Mouse (Mus musculus) hindbrain, postnatal 0 days (tissue): ENCODE data around the gene Lingo2. TPM values are rescaled to one million over a fixed set of nuclear protein-coding genes. Genes with fewer than 3 reads are reported as not detected.

Experiments used
- ATAC-seq: fragments of 200-750 bp; cut with Nextera tagmentation; 2 replicates; pipeline ENCODE4 v1.8.0; 2017; ENCODE audit warnings: mild to moderate bottlenecking, moderate TSS enrichment, moderate library complexity
- DNase-seq: peaks from one replicate; pipeline ENCODE4 v3.0.0-alpha.2; 2015; ENCODE audit warnings: low spot score
- H3K27ac ChIP-seq: fragments of 300-500 bp; sonication (generic); 2 replicates; pipeline ENCODE4 v1.5.1; 2014; ENCODE audit warnings: mild to moderate bottlenecking
- H3K27me3 ChIP-seq: fragments of 300-500 bp; sonication (generic); 2 replicates; pipeline ENCODE4 v1.6.1; 2014; ENCODE audit warnings: low read length, mixed read lengths; ENCODE audit not compliant: insufficient read depth
- H3K36me3 ChIP-seq: fragments of 300-500 bp; sonication (generic); 2 replicates; pipeline ENCODE4 v1.6.1; 2014; ENCODE audit warnings: low read length, mixed read lengths; ENCODE audit not compliant: insufficient read depth
- H3K4me1 ChIP-seq: fragments of 300-500 bp; sonication (generic); 2 replicates; pipeline ENCODE4 v1.6.1; 2014; ENCODE audit warnings: antibody characterized with exemption, low read length, mixed read lengths; ENCODE audit not compliant: insufficient read depth
- H3K4me2 ChIP-seq: fragments of 300-500 bp; sonication (generic); 2 replicates; pipeline ENCODE4 v1.6.1; 2014; ENCODE audit warnings: low read depth, mild to moderate bottlenecking, low read length, moderate library complexity, mixed read lengths
- H3K4me3 ChIP-seq: fragments of 300-500 bp; sonication (generic); 2 replicates; pipeline ENCODE4 v1.5.1; 2014; ENCODE audit warnings: low read length
- H3K9ac ChIP-seq: fragments of 300-500 bp; sonication (generic); replicated peaks from 2 replicates; pipeline ENCODE4 v1.6.1; 2014; ENCODE audit warnings: mild to moderate bottlenecking, low read length, moderate library complexity, mixed read lengths
- H3K9me3 ChIP-seq: fragments of 300-500 bp; sonication (generic); 2 replicates; pipeline ENCODE4 v1.6.1; 2016; ENCODE audit warnings: low read length, mixed read lengths
- CTCF ChIP-seq: IDR thresholded peaks from 2 replicates; pipeline ENCODE4 v1.5.1; 2016; ENCODE audit warnings: antibody characterized with exemption, control low read depth, low read depth
- WGBS: fragments of 180-500 bp; shearing (Covaris S2); extraction: QIAGEN DNeasy Blood & Tissue Kit; methylation state at CpG from one replicate; pipeline ENCODE4 v1.1.7; 2014; 5-methylcytosine and 5-hydroxymethylcytosine counted together
- polyA plus RNA-seq: library from polyadenylated mRNA; unstranded; fragments of >200 nt; fragmentation: Nextera tagmentation; extraction: Ambion mirVana; gene quantifications from 2 replicates; pipeline ENCODE4 v1.2.1, GENCODE M21; 2015
- total RNA-seq: library from RNA; depleted of rRNA; stranded (reverse); fragments of >200 nt; gene quantifications from 2 replicates; pipeline ENCODE4 v1.2.3, GENCODE M21; 2014; rRNA removed

Gene Lingo2
- total RNA-seq (38.4 and 43.6 TPM in 2 replicates), polyA plus RNA-seq (42.8 and 44.5 TPM in 2 replicates)

DNA sequence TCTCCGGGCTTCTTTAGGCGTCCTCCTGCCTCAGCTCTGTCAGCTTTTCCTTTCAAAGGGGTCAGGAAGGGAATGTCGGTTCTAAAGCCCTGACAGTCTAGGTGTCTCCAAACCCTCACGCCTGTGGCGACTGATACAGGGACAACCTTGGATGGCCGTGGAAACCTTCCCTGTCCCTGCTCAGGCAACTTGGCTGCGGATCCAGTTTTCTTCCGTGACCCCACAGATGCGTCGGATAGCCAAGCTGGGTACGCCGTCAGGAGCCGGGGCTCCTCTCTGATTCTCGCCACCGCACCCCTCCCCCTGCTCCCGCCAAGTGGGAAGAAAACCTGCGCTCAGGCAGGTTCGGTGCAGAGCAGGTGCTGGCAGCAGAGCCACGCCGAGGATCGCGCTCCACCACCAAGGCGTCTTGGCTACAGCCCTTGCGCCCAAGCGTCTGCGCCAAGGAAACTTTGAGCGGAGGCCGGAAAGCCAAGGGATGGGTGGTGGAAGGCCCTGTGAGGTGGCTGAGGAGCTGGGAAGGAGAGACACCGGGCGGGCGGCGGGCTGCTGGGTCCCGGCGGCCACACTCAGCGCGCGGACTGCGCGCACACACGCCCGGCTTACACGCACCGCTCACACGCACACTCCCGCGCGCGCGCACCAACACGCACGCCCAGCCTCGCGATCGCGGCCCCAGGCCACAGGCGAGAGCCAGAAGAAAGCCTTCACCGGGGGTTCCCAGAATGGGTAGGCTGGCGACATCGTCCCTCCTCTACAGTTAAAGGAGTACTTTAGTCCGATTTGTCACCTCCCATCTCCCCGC is at the start of gene Lingo2:
Gene Lingo2 (minus strand): TSS at position 598 of the 805 bp plus-strand sequence.
- WGBS, result under 1% methylated on average over 59 of the region's 61 CpGs
- Histone ChIP-seq H3K27me3 (no peaks in the 10 kb centered on the region), H3K27ac (peak within 1 kb of the TSS; percentile 64; the same call in 1 of the 2 replicates), H3K36me3 (no peaks in the 10 kb centered on the region), H3K4me1 (0 out of 2 replicates have a peak, but pooled peaks cover 3% of the 10 kb centered on the region), H3K4me3 (peak within 1 kb of the TSS; percentile 64), H3K9me3 (no peaks in the 10 kb centered on the region), H3K4me2 (peak within 1 kb of the TSS; percentile 91), H3K9ac (peak within 1 kb of the TSS; percentile 61)
- ATAC-seq (peak; percentile 61), DNase-seq (peak; percentile 70)
- TF ChIP-seq CTCF, result no peak

- Histone ChIP-seq H3K4me3 (no peak overlapping the region), H3K36me3 (no peaks in the 10 kb centered on the region), H3K9me3 (no peaks in the 10 kb centered on the region), H3K27me3 (no peaks in the 10 kb centered on the region), H3K4me2 (no peak overlapping the region), H3K4me1 (no peaks in the 10 kb centered on the region), H3K9ac (no peak overlapping the region), H3K27ac (no peak overlapping the region)
- WGBS, result 85% methylated on average over 4 of the region's 4 CpGs
- ATAC-seq (no peak), DNase-seq (no peak)
- TF ChIP-seq CTCF, result no peak
Measured at GRCm38 (mm10) chr4:36973358-36973757, 21.8 kb upstream of the Lingo2 start.

DNA sequence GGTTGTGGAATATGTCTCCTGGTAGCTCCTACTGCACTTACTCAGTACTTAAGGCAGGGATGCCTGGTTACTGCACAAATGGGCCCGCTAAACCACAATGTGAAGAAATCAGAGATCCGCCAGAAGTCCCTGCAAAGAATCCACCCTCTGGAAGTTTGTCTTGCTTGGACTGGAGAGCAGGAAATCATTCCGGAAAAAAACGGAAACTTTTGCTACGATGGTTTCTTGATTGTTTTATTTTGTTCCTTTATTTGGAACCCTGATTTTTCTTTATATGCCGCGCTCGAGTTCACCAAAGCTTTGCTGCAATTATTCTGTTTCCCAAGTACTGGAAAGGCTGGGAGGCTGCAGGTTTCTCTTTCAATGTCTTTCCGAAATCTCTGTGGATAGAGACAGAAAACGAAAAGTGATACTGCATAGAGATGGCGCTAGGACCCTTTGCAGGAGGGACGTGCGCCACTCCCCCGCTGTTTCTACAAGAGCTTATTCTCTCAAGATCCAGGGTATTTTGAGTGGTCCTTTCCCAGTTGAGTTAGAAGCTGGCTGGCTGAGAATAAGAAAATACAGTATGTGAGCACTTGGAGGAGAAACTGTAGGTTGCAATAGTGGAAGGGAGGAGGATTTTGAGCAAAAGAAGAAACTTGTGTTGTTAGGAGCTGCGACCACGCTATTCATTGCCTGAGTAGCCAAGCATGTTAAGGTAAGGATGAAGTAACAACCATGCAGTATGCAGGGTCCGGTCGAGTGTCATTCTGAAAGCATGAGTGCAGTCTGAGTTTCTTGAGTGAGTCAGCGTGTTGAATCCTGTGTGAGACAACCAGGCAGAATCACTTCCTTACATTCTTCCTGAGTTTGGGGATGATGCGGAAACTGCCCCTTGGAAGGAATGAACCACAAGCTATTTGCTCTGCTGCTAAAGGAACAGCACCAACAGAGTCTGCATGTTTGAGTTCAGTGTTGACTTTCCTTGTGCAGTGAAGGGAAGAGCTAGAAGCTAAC is 1.2 kb upstream of the Lingo2 start:
- no peaks in the 10 kb centered on the region for H3K27me3 ChIP-seq
- H3K36me3 ChIP-seq, result no peaks in the 10 kb centered on the region
- no peak overlapping the region for H3K27ac ChIP-seq
- H3K4me1 ChIP-seq, result 0 out of 2 replicates have a peak, but pooled peaks cover 3% of the 10 kb centered on the region
- TF ChIP-seq CTCF, result peak; percentile 43
- peak overlapping the region; percentile 61; the same call in 1 of the 2 replicates for H3K9ac ChIP-seq
- peak overlapping the region; percentile 91 for H3K4me2 ChIP-seq
- DNase-seq (peak; percentile 73), ATAC-seq (no peak)
- 8% methylated on average over 20 of the region's 20 CpGs for WGBS
- peak overlapping the region; percentile 64 for H3K4me3 ChIP-seq
- no peaks in the 10 kb centered on the region for H3K9me3 ChIP-seq

DNA sequence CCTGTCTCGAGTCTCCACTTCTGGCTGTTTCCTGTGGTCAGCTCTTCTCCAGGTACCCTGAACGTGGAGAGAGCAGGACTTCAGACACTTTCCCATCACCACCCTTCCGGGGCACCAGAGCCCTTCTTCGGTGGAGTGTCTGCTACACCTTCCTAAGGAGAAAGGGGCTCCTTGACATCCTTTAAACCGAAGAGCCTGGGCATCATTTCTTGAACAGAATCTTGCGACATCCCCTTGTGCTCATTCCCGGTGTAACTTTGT is 338 bp upstream of the Lingo2 start:
- DNase-seq (peak; percentile 21), ATAC-seq (no peak; the same call in 1 of the 2 replicates)
- Histone ChIP-seq H3K27me3 (no peaks in the 10 kb centered on the region), H3K4me3 (peak overlapping the region; percentile 64), H3K9ac (peak overlapping the region; percentile 61), H3K27ac (peak overlapping the region; percentile 64; the same call in 1 of the 2 replicates), H3K4me1 (0 out of 2 replicates have a peak, but pooled peaks cover 3% of the 10 kb centered on the region), H3K36me3 (no peaks in the 10 kb centered on the region), H3K4me2 (peak overlapping the region; percentile 91), H3K9me3 (no peaks in the 10 kb centered on the region)
- no peak for TF ChIP-seq CTCF
- 0% methylated on average over 7 of the region's 7 CpGs for WGBS

- 0% methylated on average over 11 of the region's 11 CpGs for WGBS
Measured at GRCm38 (mm10) chr4:36950790-36951149, 777 bp downstream of the Lingo2 start.

DNA sequence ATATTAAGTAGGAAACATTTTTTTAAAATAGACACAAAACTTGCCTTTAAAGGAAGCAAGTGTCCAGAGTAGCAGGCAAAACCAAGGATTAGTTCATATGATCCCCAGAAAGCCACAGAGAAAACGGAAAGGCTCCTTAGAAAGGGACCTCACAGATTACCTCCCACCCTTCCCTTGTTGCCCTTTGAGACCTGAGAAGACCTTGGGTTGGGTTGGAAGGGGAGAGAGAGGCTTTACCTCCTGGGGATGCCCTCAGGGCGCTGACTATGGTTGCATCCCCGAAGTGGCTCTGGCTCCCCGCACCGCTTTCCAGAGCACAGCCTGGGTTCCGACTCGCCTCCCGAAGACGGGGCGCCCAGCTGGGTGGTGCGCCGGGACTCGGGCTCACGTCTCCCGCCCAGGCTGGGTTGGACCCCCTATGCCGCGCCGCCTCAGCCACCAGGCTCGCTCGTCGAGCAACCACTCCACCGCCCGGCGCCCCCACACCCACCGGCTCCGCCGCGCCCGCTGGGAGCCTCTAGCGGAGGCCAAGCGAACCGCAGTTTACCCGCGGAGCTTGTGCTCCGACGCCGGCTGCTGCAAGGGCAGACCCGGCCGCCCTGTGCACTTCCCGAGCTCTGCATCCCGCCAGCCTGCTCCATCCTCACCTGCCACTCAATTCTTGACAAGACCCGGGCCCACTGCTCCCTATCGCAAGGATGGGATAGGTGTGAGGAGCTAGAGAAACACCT is 1.4 kb downstream of the Lingo2 start:
- H3K27ac ChIP-seq, result peak overlapping the region; percentile 64; the same call in 1 of the 2 replicates
- H3K36me3 ChIP-seq, result no peaks in the 10 kb centered on the region
- 0 out of 2 replicates have a peak, but pooled peaks cover 3% of the 10 kb centered on the region for H3K4me1 ChIP-seq
- ATAC-seq, result peak; percentile 93
- 1% methylated on average over 42 of the region's 43 CpGs for WGBS
- H3K4me3 ChIP-seq, result peak overlapping the region; percentile 64
- peak; percentile 92 for DNase-seq
- H3K4me2 ChIP-seq, result peak overlapping the region; percentile 91
- no peaks in the 10 kb centered on the region for H3K9me3 ChIP-seq
- H3K9ac ChIP-seq, result peak overlapping the region; percentile 61
- TF ChIP-seq CTCF, result peak; percentile 74
- no peaks in the 10 kb centered on the region for H3K27me3 ChIP-seq

More at GRCm38 (mm10) chr4:36950790-36951149, 777 bp downstream of the Lingo2 start:
- Histone ChIP-seq H3K9ac (peak overlapping the region; percentile 61), H3K36me3 (no peaks in the 10 kb centered on the region), H3K27me3 (no peaks in the 10 kb centered on the region), H3K9me3 (no peaks in the 10 kb centered on the region), H3K4me2 (peak overlapping the region; percentile 91), H3K27ac (peak overlapping the region; percentile 64; the same call in 1 of the 2 replicates), H3K4me3 (peak overlapping the region; percentile 64), H3K4me1 (0 out of 2 replicates have a peak, but pooled peaks cover 3% of the 10 kb centered on the region)
- DNase-seq (peak; percentile 50), ATAC-seq (peak; percentile 62)
- TF ChIP-seq CTCF, result no peak
